Mouse (Mus musculus) thymus, postnatal 14 days (tissue): Measurements from ENCODE around the gene Pip5kl1.

Source experiments
- DNase-seq: peaks from one replicate; pipeline ENCODE4 v3.0.0; 2021

The Pip5kl1 gene

DNA sequence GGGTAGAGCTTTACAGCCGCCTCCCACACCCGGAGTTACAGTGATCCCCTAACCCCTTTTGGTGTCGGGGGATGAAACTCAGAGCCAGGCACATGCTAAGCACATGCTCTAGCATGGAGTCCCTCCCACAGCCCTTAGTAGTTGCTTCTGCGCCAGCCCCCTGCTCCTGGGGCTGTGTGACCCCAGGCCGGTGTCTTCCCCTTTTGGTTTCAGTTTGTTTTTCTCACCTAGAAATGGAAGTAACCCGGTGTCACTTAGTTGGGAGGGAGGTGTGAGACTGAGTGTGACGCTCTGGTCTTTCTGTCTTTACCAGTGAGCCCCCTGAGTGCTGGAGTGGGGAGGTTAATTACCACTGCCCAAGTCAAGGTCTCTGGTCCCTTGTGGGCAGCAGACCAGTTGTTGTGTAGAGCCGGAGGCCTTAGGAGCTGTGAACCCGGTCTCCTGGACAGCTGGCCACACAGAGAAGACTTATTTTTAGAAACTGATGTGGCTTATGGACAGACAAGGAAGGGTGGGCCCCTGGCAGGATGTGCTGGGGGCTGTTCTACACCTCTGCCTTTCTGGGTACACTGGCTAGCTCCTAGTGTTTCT is 13.2 kb downstream of the Pip5kl1 start:
- peak; percentile 44 for DNase-seq

DNA sequence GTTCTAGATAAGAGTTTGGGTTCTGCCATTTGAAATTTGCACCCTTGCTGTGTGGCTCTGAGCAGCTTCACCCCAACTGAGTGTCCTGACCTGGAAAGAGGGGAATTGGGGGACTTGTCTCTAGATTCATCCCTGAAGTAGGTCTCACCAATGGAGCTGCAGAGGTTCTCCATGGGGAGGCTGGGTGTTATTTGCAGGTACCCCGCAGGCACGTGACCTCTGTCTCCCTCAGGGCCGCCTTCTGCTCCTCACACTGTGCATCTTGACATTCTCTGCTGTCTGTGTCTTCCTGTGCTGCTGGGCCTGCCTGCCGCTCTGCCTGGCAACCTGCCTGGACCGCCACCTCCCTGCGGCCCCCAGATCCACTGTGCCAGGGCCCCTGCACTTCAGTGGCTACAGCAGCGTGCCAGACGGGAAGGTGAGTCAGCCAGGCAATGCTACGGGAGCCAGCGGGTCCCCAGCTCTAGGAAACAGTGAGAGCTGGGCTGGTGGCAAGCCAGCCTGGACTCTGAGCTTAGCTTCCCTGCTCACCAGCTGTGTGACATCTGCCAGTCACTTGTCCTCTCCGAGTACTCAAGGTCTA is 14.7 kb downstream of the Pip5kl1 start:
- DNase-seq = no peak

DNA sequence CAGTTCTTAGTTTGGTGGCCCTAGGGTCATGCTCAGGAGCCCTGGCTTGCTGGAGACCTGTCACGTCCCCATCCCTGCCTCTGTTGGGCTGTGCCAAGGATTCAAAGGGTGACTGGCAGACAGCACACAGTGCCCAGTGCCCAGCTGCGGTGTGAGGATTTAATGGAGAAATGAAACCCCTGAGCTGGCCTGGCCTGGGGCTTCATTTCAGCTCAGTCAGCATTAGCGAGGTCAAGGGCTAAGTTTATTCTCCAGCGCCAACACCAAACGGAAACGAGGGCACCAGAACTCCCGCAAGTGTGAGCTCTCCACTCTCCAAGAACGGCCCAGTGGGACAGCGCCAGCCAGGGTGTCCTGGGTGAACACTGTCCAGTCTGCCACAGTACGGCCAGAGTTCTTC is 15.6 kb downstream of the Pip5kl1 start:
- DNase-seq = no peak

DNA sequence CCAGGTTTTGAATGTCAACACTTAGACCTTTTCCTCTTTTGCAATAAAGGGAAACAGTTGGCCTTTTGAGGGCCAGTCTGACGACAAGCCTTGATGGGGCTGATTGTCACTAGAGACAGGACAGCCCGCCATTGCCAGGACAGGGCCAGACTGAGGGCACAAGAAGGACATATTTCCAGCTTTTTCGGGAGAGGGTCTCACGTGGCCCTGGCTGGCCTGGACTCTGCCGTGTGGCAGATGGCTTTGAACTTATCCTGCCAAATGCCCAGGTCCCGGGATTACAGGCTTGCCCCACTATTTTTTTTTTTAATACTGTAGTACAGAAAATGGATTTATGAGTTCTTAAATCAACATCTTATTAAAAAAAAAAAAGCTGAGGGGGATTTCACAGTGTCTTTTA is 16.7 kb downstream of the Pip5kl1 start:
- DNase-seq = no peak

DNA sequence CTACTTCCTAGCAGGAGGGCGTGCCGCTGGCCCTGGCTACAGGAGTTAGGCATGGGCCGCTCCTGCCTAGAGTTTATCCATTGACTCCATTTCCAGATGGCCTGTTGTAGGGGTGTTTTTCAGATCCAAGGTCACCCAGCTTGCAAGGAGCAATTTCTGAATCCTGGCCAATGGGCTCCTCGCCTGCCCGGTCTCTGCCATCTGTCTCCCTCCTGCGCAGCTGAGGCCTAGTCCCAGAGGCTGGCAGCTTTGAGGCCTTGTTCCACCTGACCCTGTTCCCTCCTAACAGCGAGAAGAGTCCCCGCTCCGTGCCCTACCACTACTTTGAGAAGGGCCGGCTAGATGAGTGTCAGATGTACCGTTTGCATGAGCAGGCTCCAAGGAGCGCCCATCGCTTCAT is 22.1 kb downstream of the Pip5kl1 start:
- DNase-seq = no peak

DNA sequence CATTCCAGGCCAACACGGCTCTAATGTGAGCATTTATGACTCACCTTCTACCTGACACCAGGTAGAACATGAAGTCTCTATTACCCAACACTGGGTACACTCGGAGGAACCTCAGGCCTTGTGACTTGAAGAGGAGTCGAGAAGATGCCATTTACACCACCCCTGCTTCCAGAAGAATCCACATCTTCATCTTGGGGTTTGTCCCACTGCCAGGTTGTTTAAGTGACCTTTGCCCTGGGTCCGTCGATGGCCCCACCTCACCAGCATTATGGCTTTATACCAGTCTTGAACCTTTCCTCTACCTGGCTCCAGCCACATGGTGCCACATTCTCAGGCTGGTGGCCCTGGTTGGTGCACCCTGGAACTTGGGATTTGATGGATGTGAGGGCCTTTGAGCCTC is 22.7 kb downstream of the Pip5kl1 start:
- no peak for DNase-seq

DNA sequence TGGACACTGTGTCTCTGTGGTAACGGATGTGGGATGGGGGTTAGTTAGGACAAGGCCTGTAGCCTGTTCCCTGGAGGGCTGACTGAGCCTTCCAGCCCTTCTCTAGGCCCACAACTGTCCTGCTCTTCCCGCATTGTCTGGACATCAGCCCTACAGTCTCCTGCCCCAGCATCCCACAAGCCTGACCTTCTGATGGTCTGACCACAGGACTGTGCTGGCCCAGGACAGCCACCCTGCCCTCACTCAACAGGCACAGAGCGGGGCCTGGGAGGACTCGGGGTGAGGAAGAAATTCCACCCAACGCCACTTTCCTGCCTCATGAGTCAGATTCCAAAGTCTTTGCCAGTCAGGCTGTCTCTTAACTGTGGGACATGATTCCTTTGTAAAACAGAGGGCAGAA is 23.1 kb downstream of the Pip5kl1 start:
- DNase-seq = no peak

DNA sequence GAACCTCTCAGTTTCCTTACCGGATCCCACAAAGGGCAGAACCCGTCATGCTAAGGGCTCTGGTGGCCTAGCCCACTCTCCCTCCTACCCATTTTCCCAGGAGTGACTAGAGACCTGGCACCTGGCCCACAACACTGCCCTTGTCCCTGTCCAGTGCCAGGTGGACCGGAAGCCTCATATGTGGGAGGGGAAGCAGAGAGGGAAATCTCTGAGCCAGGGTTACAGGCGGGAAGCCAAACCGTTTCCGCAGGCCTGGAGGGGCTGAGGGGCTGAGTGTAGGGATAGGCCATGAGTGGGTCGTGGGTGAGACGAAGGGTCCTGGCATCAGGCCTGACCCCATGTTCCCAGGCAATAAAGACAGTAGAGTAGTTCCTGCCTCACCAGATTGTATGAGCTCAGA is 23.9 kb downstream of the Pip5kl1 start:
- no peak for DNase-seq

DNA sequence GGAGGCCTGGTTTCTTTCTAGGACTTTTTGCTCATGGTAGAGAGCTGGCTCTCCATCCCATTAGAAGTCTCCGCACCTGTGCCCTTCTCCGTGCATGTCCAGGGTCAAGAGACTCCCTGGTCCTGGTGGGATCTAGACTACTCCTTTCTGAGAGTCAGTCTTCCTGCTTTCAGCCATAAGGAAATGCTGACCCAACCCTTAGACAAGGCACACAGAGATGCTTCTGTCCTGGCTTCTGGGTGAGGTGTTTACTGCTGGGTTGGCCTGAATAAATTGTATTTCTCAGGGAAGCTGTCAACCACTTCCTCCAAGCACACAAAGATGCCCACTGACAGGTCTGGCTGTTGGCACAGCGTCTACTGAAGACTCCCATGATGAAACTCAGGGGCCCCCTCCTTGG is 24.8 kb downstream of the Pip5kl1 start, which contains the start of gene St6galnac6:
St6galnac6 (plus strand) TSS at position 301 of the 400 bp plus-strand sequence.
- DNase-seq = no peak

DNA sequence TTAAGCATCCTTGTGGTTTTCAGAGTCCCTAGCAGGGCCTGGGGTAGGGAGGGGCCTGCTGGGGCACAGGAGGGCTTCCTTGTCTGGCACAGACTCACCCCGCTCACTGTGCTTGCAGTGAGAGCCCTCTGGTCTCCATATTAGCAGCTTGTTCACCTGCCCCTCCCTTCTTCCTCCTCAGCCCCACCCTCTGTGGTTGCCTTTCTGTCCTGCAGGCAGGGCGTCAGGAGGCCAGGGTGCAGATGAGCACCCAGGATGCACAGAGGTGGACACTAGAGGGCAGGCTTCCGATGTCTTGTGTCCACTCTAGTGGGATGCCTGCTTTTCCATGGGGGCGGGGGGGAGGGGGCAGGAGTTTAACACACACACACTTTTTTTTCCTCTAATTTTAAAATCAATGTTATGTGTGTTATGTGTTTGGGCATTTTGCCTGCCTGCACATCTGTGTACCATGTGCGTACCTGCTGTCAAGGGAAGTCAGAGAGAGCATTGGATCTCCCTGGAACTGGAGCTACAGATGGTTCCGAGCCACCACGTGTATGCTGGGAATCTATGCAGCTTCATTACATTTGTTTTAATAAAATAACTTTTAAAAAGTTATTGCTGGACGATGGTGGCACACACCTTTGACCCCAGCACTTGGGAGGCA is 26.9 kb downstream of the Pip5kl1 start:
- DNase-seq = peak; percentile 45

DNA sequence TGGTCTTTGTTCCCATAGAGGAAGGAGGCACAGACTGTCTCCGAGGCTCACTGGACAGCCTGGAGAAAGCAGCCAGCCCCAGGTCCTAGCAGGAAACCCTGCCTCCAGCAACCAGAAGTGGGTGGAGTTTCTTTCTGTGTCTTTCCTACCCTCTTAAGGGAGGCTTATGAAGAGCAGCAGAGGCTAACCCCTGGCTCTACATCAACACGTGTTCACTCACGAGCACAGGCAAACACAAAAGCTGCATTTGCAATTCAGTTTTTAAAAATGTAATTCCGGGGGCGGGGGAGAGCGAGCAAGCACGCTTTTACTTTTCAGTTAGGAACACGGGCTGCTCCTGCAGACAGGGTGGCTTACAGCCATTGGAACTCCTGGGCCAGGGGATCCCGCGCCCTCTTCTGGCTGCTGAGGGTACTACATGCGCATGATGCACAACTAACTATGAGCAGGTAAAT is 28.0 kb downstream of the Pip5kl1 start:
- DNase-seq = peak; percentile 90

DNA sequence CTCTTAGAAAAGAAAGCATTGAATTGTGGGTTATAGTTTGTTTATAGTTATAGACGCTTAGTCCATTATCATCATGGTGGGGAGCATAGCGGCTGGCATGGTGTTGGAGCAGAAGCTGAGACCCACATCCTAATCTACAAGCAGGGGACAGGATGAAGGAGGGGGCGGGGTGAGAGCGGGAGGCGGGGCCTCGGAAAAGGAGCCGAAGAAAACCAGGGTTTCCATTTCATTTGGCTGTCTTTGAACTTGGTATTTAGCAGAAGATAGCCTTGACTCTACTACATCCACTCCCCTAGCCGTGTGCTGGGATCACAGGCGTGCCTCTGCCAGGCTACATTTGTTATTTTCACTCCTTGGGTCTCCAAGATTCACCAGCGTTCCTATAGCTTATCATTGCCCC is 30.0 kb downstream of the Pip5kl1 start:
- no peak for DNase-seq

DNA sequence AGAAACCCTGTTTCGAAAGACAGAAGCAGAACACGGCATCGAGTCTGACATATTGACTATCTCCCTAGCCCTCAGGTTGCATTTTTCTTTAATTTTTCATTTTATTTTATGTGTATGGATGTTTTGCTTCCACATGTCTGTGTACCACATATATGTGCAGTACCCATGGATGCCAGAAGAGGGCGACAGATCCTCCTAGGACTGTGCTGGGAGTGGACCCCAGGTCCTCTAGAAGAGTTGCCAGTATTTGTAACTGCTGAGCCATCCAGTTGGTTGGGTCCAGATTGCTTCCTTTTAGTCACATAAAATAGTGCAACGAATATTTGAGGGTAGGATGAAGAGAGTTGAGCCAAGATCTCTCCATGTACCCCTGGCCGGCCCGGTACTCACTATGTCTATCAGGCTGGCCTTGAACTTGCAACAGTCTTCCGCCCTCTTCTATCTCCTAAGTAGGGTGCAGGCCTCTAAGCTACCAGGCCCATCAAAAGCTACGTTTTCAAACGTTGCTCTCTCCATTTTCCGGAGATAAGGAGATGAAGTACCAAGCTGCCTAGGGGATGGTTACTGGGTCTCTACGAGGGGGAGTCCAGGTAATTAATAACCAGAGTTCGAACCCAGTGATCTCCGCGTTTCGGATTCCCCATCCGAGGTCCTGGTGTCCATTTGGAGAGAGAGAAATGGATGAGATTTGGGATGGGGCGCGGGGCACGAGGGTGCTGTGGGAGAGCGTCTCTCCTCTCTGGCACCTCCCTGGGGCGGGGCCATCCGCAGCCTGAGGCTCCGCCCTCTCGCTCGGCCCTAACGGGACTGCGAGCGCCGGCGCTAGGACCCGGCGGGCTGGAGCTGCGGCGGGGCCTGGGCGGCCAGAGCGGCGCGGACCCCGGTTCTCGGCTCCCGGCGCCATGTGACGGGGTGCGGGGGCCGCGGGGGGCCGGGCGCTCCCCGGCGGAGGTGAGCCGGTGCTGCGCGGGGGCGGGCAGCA is 31.9 kb downstream of the Pip5kl1 start:
- peak; percentile 83 for DNase-seq

DNA sequence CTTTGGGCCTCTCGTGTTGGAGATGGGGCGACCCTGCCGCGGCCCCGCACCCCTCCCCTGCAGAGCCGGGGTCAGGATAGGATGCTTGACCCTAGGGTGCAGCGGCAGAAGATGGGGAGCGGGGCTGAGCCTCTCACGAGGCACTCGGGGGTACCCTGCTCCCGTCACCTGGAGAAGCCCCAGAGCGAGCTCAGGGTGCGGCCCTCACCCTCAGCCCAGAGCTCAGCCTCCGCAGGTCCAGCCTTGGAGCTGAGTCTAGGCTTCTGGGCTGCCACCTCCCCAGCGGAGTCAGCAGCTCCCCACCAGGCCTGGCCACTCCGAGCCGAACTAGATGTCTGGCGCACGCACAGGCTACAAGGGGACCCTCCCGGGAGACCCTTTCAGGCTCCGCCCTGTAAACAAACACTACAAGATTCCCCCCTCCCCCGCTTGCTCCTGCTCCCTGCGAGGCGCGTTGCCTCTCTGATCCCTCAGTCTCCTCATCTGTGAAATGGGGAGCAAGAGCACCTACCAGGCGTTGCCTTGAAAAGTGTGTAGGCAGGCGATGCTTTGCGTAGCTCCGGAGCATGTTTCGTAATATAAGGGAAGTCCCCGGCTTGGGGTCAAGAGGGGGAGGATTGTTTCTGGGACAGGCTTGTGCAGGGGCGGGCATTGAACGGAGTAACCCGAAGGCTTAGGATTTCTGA is 32.8 kb downstream of the Pip5kl1 start:
- DNase-seq = peak; percentile 33

DNA sequence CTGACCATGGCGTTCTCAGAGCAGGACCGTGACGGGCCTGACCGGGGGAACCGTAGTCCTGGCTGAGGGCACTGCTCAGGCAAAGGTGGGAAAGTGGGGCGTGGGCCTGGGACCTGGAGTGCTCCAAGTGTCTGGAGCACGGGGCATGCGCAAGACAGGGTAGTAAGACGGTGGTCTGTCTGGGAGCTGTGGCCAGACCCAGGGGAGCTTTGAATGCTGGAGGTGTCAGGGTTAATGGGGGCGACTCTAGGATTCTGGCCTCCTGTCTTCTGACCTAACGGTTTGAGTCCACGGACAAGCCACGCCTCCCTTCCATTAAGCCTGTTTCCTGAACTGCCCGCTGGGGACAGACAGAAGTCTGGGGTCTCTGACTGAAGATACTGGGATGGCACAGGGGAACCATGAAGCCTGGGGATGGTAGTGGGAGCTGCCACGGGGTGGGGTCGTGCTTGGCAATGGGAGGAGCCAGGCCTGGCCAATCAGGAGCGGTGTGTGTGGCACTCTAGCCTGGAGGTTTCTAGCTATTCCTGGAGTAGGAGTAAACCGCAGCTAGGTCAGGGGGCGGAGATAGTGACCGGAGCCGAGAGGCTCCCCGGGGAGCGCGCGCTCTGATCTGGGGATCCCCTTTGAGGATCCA is 33.7 kb downstream of the Pip5kl1 start:
- no peak for DNase-seq

DNA sequence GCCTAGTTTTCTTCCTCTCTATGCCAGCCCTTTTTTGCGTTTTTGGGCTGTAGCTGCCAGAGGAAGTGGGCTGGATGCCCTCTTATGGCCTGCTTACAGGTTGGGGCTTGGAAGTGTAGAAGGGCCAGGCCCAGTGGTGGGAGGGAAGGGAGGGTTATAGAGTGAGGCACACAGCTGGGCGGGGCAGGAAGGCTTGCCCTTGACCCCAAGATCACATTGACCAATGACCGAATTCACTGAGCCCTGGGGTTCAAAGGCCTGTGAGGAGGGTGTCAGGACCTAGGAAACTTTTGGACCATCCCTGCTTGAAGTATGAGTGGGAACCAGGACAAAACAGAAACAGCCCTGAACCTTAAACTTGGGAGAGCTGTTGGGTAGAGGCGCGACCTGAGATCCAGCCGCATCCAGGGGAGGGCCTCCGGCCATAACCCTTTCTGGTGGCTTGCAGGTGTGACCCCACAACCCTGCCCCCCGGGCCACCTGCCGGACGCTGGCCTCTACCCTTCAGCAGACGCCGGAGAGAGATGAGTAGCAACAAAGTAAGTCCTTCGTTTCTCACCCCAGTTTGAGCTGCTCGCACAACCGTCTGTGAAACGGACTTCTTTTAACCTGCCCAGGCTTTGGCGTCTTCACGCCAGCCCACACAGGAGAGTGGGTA is 34.3 kb downstream of the Pip5kl1 start:
- DNase-seq = no peak

DNA sequence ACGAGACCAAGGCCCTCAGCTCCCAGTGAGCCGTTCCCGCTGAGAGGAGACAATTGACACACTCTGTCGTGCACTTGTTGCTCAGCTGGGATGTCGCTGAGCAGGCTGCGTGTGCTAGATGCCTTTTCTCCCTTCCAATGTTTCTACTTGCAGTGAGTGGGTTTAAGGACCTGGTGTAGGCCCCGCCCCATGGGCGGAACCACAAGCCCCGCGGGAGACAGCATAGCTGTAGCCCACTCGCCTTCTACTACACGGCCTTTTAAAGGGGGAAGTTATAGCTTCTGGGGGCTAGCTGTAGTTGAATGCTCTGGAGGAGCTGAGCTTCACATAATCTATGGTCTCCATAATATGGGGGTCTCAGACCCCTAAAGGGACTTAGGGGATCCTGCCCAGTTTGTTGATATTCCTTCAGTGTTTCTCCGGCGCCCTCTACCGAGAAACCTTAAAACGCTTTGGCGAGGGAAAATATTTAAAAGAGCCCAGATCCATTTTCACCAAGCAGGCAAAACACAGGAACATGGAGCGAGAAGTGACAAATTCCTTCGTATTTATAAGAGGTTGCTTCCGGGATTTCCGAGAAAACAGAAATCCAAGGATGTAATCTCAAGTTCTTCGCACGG is 36.1 kb downstream of the Pip5kl1 start:
- peak; percentile 47 for DNase-seq

DNA sequence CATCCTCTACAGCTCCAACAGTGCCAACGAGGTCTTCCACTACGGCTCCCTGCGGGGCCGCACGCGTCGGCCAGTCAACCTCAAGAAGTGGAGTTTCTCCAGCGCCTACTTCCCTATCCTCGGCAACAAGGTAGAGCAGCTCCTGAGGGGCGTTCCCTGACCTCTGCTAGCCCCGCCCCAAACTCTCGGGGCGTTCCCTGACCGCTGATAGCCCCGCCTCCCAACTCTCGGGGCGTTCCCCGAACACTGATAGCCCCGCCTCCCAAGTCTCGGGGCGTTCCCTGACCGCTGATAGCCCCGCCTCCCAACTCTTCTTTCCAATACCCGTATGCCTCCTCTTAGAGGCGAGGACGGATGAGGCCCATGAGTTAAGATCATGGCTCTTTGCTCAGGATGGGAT is 37.7 kb downstream of the Pip5kl1 start:
- DNase-seq = no peak

DNA sequence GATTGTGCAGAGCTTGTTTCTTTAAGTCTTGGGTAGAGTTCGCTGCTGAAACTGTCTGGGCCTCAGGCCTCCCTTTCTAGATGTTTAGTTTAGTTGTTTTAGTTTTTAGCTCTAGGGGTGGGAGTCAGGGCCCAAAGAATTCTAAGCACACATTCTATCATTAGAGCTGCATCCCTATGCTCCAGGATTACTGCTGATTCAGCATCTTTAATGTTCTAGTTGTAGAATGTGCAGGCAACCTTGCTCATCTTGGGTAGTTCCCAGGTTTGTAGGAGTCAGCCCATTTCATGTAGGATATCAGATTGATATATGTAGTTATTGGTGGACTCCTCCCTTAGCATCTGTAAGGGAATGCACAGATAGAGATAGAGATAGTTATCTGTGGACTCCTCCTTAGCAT is 42.5 kb downstream of the Pip5kl1 start:
- no peak for DNase-seq

DNA sequence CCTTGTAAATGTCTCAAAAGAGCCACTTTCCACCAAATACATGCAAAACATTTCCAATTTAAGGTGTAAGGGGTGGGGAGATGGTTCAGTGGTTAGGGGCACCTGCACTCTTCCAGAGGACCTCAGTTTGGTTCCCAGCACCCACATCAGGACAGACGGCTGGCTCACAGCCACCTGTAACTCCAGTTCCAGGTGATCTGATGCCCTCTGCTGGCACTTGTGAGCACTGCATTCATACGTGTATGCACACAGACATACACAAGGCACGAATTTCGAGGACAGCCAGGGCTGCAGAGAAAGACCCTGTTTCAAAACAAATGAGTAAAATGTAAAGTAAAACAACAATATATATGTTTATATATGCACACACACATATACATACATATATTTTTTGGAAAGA is 43.0 kb downstream of the Pip5kl1 start:
- peak; percentile 32 for DNase-seq

DNA sequence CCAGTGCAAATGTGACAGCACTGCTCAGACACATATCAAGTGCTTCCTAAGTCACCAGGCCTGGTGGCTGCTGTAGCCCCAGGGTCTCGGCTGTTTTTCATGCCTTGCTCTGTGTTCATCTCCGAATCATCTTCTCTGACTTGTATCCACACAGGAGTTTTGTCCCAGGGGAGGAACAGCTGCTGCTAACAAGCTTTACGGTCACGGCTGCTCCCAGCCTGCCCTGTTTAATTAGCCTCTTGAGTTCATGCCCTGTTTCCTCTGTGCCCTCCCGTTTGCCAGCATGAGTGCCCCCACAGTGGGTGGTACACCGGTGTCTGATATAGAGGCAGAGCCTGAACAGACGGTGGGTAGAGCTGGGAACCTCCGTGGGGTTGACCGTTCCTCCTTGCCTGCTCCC is 43.5 kb downstream of the Pip5kl1 start:
- DNase-seq = no peak
